Mouse (Mus musculus) kidney, postnatal 0 days (tissue): ENCODE measurements around the gene Grasp. TPM values are rescaled to one million over a fixed set of nuclear protein-coding genes. Genes with fewer than 3 reads are reported as not detected.
A peak's percentile ranks its signal among the peaks of the same experiment; 100 is the strongest.

ENCODE experiments used
- ATAC-seq: fragments of 200-750 bp; cut with Nextera tagmentation; replicated peaks from 2 replicates; pipeline ENCODE4 v1.8.0; 2017; ENCODE audit warnings: low read depth, moderate number of reproducible peaks, moderate TSS enrichment, moderate library complexity; ENCODE audit not compliant: low FRiP score
- DNase-seq: peaks from one replicate; pipeline ENCODE4 v3.0.0-alpha.2; 2016; ENCODE audit warnings: low spot score
- H3K27ac ChIP-seq: fragments of 300-500 bp; sonication (generic); 2 replicates; pipeline ENCODE4 v1.5.1; 2014; ENCODE audit warnings: mild to moderate bottlenecking
- H3K27me3 ChIP-seq: fragments of 300-500 bp; sonication (generic); 2 replicates; pipeline ENCODE4 v1.6.1; 2014; ENCODE audit warnings: low read length, mixed read lengths; ENCODE audit not compliant: insufficient read depth
- H3K36me3 ChIP-seq: fragments of 300-500 bp; sonication (generic); 2 replicates; pipeline ENCODE4 v1.6.1; 2014; ENCODE audit warnings: low read length, mixed read lengths; ENCODE audit not compliant: insufficient read depth
- H3K4me1 ChIP-seq: fragments of 300-500 bp; sonication (generic); replicated peaks from 2 replicates; pipeline ENCODE4 v1.6.1; 2014; ENCODE audit warnings: antibody characterized with exemption, low read length, mixed read lengths; ENCODE audit not compliant: insufficient read depth
- H3K4me2 ChIP-seq: fragments of 300-500 bp; sonication (generic); 2 replicates; pipeline ENCODE4 v1.6.1; 2014; ENCODE audit warnings: mild to moderate bottlenecking, low read length, moderate library complexity, mixed read lengths
- H3K4me3 ChIP-seq: fragments of 300-500 bp; sonication (generic); replicated peaks from 2 replicates; pipeline ENCODE4 v1.5.1; 2014; ENCODE audit warnings: low read depth, low read length
- H3K9ac ChIP-seq: fragments of 300-500 bp; sonication (generic); 2 replicates; pipeline ENCODE4 v1.6.1; 2014; ENCODE audit warnings: low read depth, low read length
- H3K9me3 ChIP-seq: fragments of 300-500 bp; sonication (generic); replicated peaks from 2 replicates; pipeline ENCODE4 v1.6.1; 2016; ENCODE audit warnings: low read length, inconsistent platforms, mixed read lengths
- CTCF ChIP-seq: IDR thresholded peaks from 2 replicates; pipeline ENCODE4 v1.5.1; 2016; ENCODE audit warnings: antibody characterized with exemption, low read depth, mild to moderate bottlenecking, moderate library complexity
- WGBS: fragments of 180-500 bp; shearing (Covaris S2); extraction: QIAGEN DNeasy Blood & Tissue Kit; methylation state at CpG from one replicate; pipeline ENCODE4 v1.1.7; 2014; 5-methylcytosine and 5-hydroxymethylcytosine counted together
- polyA plus RNA-seq: library from polyadenylated mRNA; unstranded; fragments of >200 nt; fragmentation: Nextera tagmentation; extraction: Ambion mirVana; gene quantifications from 2 replicates; pipeline ENCODE4 v1.2.1, GENCODE M21; 2015

Grasp gene
- polyA plus RNA-seq, 1 experiment from 2014 or later: 3.7 TPM

- H3K4me1 ChIP-seq: peaks cover 30% of the 10 kb centered on the region
- H3K9me3 ChIP-seq: no peaks in the 10 kb centered on the region
- 0 out of 2 replicates have a peak, but pooled peaks cover 7% of the 10 kb centered on the region for H3K36me3 ChIP-seq
- no peak for TF ChIP-seq CTCF
- H3K27me3 ChIP-seq: no peaks in the 10 kb centered on the region
- H3K27ac ChIP-seq: no peak overlapping the region
- no peak overlapping the region for H3K4me3 ChIP-seq
- H3K9ac ChIP-seq: no peak overlapping the region
- ATAC-seq (no peak), DNase-seq (no peak)
- 85% methylated on average over 7 of the region's 7 CpGs for WGBS
- no peak overlapping the region for H3K4me2 ChIP-seq
Observed at GRCm38 (mm10) chr15:101192651-101193050, 31.3 kb upstream of the Grasp start.

GRCm38 (mm10) chr15:101193971-101194370 lies 30.0 kb upstream of the Grasp start:
- Histone ChIP-seq H3K9ac (no peak overlapping the region), H3K4me2 (no peak overlapping the region), H3K36me3 (0 out of 2 replicates have a peak, but pooled peaks cover 7% of the 10 kb centered on the region), H3K4me3 (no peak overlapping the region), H3K27ac (peak overlapping the region; percentile 80), H3K4me1 (peaks cover 33% of the 10 kb centered on the region), H3K27me3 (no peaks in the 10 kb centered on the region), H3K9me3 (no peaks in the 10 kb centered on the region)
- TF ChIP-seq CTCF: no peak
- DNase-seq: no peak
- WGBS: 81% methylated on average over 6 of the region's 6 CpGs
- no peak for ATAC-seq

GRCm38 (mm10) chr15:101194951-101195823 lies 28.8 kb upstream of the Grasp start:
- ATAC-seq (peak; percentile 76), DNase-seq (peak; percentile 70)
- TF ChIP-seq CTCF: no peak; the same call in 1 of the 2 replicates
- Histone ChIP-seq H3K4me1 (peaks cover 27% of the 10 kb centered on the region), H3K9me3 (no peaks in the 10 kb centered on the region), H3K36me3 (peaks cover 13% of the 10 kb centered on the region; the same call in 1 of the 2 replicates), H3K4me3 (no peak overlapping the region), H3K27ac (peak overlapping the region; percentile 80), H3K9ac (no peak overlapping the region), H3K27me3 (no peaks in the 10 kb centered on the region), H3K4me2 (no peak overlapping the region)
- WGBS: 58% methylated on average over 16 of the region's 16 CpGs

GRCm38 (mm10) chr15:101196079-101196795 lies 27.8 kb upstream of the Grasp start:
- no peak for DNase-seq
- WGBS: 90% methylated on average over 8 of the region's 8 CpGs
- Histone ChIP-seq H3K27ac (peak overlapping the region; percentile 77), H3K4me2 (no peak overlapping the region), H3K9ac (no peak overlapping the region), H3K9me3 (no peaks in the 10 kb centered on the region), H3K4me3 (no peak overlapping the region), H3K27me3 (no peaks in the 10 kb centered on the region), H3K36me3 (peaks cover 22% of the 10 kb centered on the region), H3K4me1 (peaks cover 25% of the 10 kb centered on the region)
- no peak for ATAC-seq
- no peak for TF ChIP-seq CTCF

GRCm38 (mm10) chr15:101196961-101197360 lies 27.0 kb upstream of the Grasp start:
- ATAC-seq (no peak), DNase-seq (no peak)
- Histone ChIP-seq H3K9me3 (no peaks in the 10 kb centered on the region), H3K4me2 (no peak overlapping the region), H3K4me3 (no peak overlapping the region), H3K27ac (peak overlapping the region; percentile 77), H3K27me3 (no peaks in the 10 kb centered on the region), H3K9ac (no peak overlapping the region), H3K4me1 (peaks cover 18% of the 10 kb centered on the region), H3K36me3 (peaks cover 27% of the 10 kb centered on the region)
- TF ChIP-seq CTCF: no peak

- Histone ChIP-seq H3K27ac (peak overlapping the region; percentile 77), H3K27me3 (no peaks in the 10 kb centered on the region), H3K9me3 (no peaks in the 10 kb centered on the region), H3K36me3 (peaks cover 34% of the 10 kb centered on the region), H3K4me2 (no peak overlapping the region), H3K4me3 (no peak overlapping the region), H3K9ac (no peak overlapping the region), H3K4me1 (peaks cover 15% of the 10 kb centered on the region)
- TF ChIP-seq CTCF: no peak
- DNase-seq (no peak), ATAC-seq (0 out of 2 replicates have a peak, but pooled peaks have one; percentile 19)
- 69% methylated on average over 15 of the region's 15 CpGs for WGBS
Observed at GRCm38 (mm10) chr15:101197497-101198179, 26.4 kb upstream of the Grasp start.
